Comparison of ENCODE assay signal across 29 mouse cellular contexts in genomic region chr17:28138013-28138412, GRCm38 (mm10). TPM values are rescaled to one million over a fixed set of nuclear protein-coding genes. Genes with fewer than 3 reads are reported as not detected.
DNase-seq lines count a peak whose midpoint lies in the region; ATAC-seq and TF ChIP-seq lines count a peak whose summit lies in the region.
"Had no signal": no experiment of that assay in that cellular context is flagged by ENCODE, and none has a peak within 500 bp of the region (broad histone marks: within the 10 kb centered on the region; RNA-seq: fewer than 3 reads in every experiment).

No protein-coding gene starts in this region.

- H3K27ac ChIP-seq in ES-Bruce4 (ENCODE audit: insufficient read depth, low read length) = no peak overlapping the region
- H3K27ac ChIP-seq in kidney, embryonic 15.5 days = no peak overlapping the region
- H3K27ac ChIP-seq in intestine, postnatal 0 days (ENCODE audit: low read depth, low read length) = no peak overlapping the region
- H3K27ac ChIP-seq: embryonic facial prominence, embryonic 12.5 days; embryonic facial prominence, embryonic 15.5 days; forebrain, embryonic 13.5 days; heart, adult 2 months; heart, embryonic 10.5 days; heart, embryonic 13.5 days; hindbrain, embryonic 13.5 days; intestine, embryonic 15.5 days had no signal

- H3K9me3 ChIP-seq in E14TG2a.4 (ENCODE audit: low read length) = no peaks in the 10 kb centered on the region
- H3K9me3 ChIP-seq in ES-Bruce4 (replicated peaks; ENCODE audit: control insufficient read depth, insufficient read depth, low read length, poor library complexity, severe bottlenecking) = no peaks in the 10 kb centered on the region
- no peaks in the 10 kb centered on the region for H3K9me3 ChIP-seq in kidney, embryonic 15.5 days (replicated peaks)
- no peaks in the 10 kb centered on the region for H3K9me3 ChIP-seq in intestine, postnatal 0 days (ENCODE audit: control insufficient read depth)
- H3K9me3 ChIP-seq: embryonic facial prominence, embryonic 12.5 days; embryonic facial prominence, embryonic 15.5 days; forebrain, embryonic 13.5 days; heart, embryonic 10.5 days; heart, embryonic 13.5 days; hindbrain, embryonic 13.5 days; intestine, embryonic 15.5 days had no signal

- no peaks in the 10 kb centered on the region for H3K36me3 ChIP-seq in E14TG2a.4 (ENCODE audit: insufficient read depth, low read length)
- no peaks in the 10 kb centered on the region for H3K36me3 ChIP-seq in ES-Bruce4 (ENCODE audit: control insufficient read depth, insufficient read depth, low read length, poor library complexity, severe bottlenecking)
- no peaks in the 10 kb centered on the region for H3K36me3 ChIP-seq in kidney, embryonic 15.5 days
- H3K36me3 ChIP-seq in intestine, postnatal 0 days (ENCODE audit: control insufficient read depth, insufficient read depth) = no peaks in the 10 kb centered on the region
- H3K36me3 ChIP-seq: embryonic facial prominence, embryonic 12.5 days; embryonic facial prominence, embryonic 15.5 days; heart, embryonic 10.5 days; heart, embryonic 13.5 days; hindbrain, embryonic 13.5 days; intestine, embryonic 15.5 days had no signal

- TF ChIP-seq CTCF in E14TG2a.4 (conservative IDR thresholded peaks at IDR 0.05; ENCODE audit: low read length) = no peak
- no peak for TF ChIP-seq CTCF in ES-Bruce4 (IDR thresholded peaks at IDR 0.05; ENCODE audit: low read depth, low read length)
- TF ChIP-seq CTCF in intestine, postnatal 0 days (IDR thresholded peaks at IDR 0.05; ENCODE audit: low read depth) = no peak

- no peak overlapping the region for H3K9ac ChIP-seq in ES-Bruce4 (ENCODE audit: low read depth, poor library complexity, severe bottlenecking)
- H3K9ac ChIP-seq in kidney, embryonic 15.5 days = no peak overlapping the region
- H3K9ac ChIP-seq in intestine, postnatal 0 days (ENCODE audit: low read depth, low read length) = no peak overlapping the region
- H3K9ac ChIP-seq: embryonic facial prominence, embryonic 12.5 days; embryonic facial prominence, embryonic 15.5 days; forebrain, embryonic 13.5 days; heart, embryonic 13.5 days; hindbrain, embryonic 13.5 days; intestine, embryonic 15.5 days had no signal

- DNase-seq in R1 (ENCODE audit: low read depth, low spot score) = peak; percentile 73
- DNase-seq in ovary, postnatal 14 days (ENCODE audit: low spot score) = no peak
- DNase-seq: adrenal gland, postnatal 10 days; adrenal gland, postnatal 36 days; cerebellum, adult 18-20 months; cerebellum, adult 9-10 months; cerebellum, postnatal 14 days; gastrocnemius, postnatal 10 days; gastrocnemius, postnatal 36 days; heart, adult 2 months; heart, postnatal 14 days; heart, postnatal 4 days; kidney, adult 18-20 months had no signal

- WGBS in kidney, embryonic 15.5 days = 83% methylated on average over 8 of the region's 8 CpGs
- WGBS in intestine, postnatal 0 days = 85% methylated on average over 8 of the region's 8 CpGs

- H3K4me3 ChIP-seq in E14TG2a.4 (replicated peaks; ENCODE audit: low read length) = peak overlapping the region; percentile 35; the same call in 1 of the 2 replicates
- H3K4me3 ChIP-seq in ES-Bruce4 (ENCODE audit: low read depth, low read length) = no peak overlapping the region
- no peak overlapping the region for H3K4me3 ChIP-seq in kidney, embryonic 15.5 days (replicated peaks)
- no peak overlapping the region for H3K4me3 ChIP-seq in intestine, postnatal 0 days (ENCODE audit: low read depth, low read length)
- H3K4me3 ChIP-seq: embryonic facial prominence, embryonic 12.5 days; embryonic facial prominence, embryonic 15.5 days; forebrain, embryonic 13.5 days; heart, adult 2 months; heart, embryonic 10.5 days; heart, embryonic 13.5 days; hindbrain, embryonic 13.5 days; intestine, embryonic 15.5 days had no signal

- no peak for ATAC-seq in kidney, embryonic 15.5 days (replicated peaks; ENCODE audit: low FRiP score)
- ATAC-seq in intestine, postnatal 0 days = no peak
- ATAC-seq: activated CD4-positive, CD25-positive, alpha-beta regulatory T cell, adult 4 months; CD4-positive, CD25-positive, alpha-beta regulatory T cell, adult 4 months; forebrain, embryonic 13.5 days; forebrain, embryonic 16.5 days; hindbrain, embryonic 16.5 days; intestine, embryonic 15.5 days had no signal

- TF ChIP-seq POLR2A in ES-Bruce4 (IDR thresholded peaks at IDR 0.05; ENCODE audit: insufficient read depth, low read length) = no peak

- H3K27me3 ChIP-seq in E14TG2a.4 (ENCODE audit: insufficient read depth, low read length) (peaks cover 41% of the 10 kb centered on the region), ES-Bruce4 (ENCODE audit: control insufficient read depth, insufficient read depth, low read length, poor library complexity, severe bottlenecking) (no peaks in the 10 kb centered on the region)
- peaks cover 14% of the 10 kb centered on the region for H3K27me3 ChIP-seq in kidney, embryonic 15.5 days
- H3K27me3 ChIP-seq in intestine, postnatal 0 days (replicated peaks; ENCODE audit: control insufficient read depth, insufficient read depth, low read length) = peaks cover 36% of the 10 kb centered on the region

- H3K4me1 ChIP-seq in E14TG2a.4 (replicated peaks; ENCODE audit: low read depth, low read length) (peaks cover 70% of the 10 kb centered on the region), ES-Bruce4 (ENCODE audit: control insufficient read depth, insufficient read depth, low read length) (peaks cover 10% of the 10 kb centered on the region)
- H3K4me1 ChIP-seq in kidney, embryonic 15.5 days = peaks cover 53% of the 10 kb centered on the region
- no peaks in the 10 kb centered on the region; the same call in 1 of the 2 replicates for H3K4me1 ChIP-seq in intestine, postnatal 0 days (replicated peaks; ENCODE audit: control insufficient read depth, insufficient read depth, low read length)

- no peak overlapping the region for H3K4me2 ChIP-seq in kidney, embryonic 15.5 days
- no peak overlapping the region for H3K4me2 ChIP-seq in intestine, postnatal 0 days (replicated peaks; ENCODE audit: low read depth)
- H3K4me2 ChIP-seq: embryonic facial prominence, embryonic 12.5 days; embryonic facial prominence, embryonic 15.5 days; forebrain, embryonic 13.5 days; heart, embryonic 13.5 days; hindbrain, embryonic 13.5 days; intestine, embryonic 15.5 days had no signal

- peak; percentile 65; the same call in 1 of the 2 replicates for TF ChIP-seq EP300 in ES-Bruce4 (IDR thresholded peaks at IDR 0.05; ENCODE audit: insufficient read depth, low read depth, low read length)

RNA-seq across cellular contexts. Expression of gene Scube3, which starts 3.9 kb away (rescaled TPM):
- 17.9 and 18.0 TPM in 2 replicates for polyA plus RNA-seq in ES-Bruce4 (2011; ENCODE audit: insufficient read depth, insufficient read length, low read depth, missing spikeins)
- polyA plus RNA-seq in kidney, embryonic 15.5 days (2015; fragmentation: Nextera tagmentation; extraction: Ambion mirVana) = 17.7 and 19.2 TPM in 2 replicates
- 0.57 and 0.60 TPM in 2 replicates for polyA plus RNA-seq in intestine, postnatal 0 days (2015; fragmentation: Nextera tagmentation; extraction: Ambion mirVana)
- polyA plus RNA-seq: activated CD4-positive, CD25-positive, alpha-beta regulatory T cell, adult 4 months; CD4-positive, CD25-positive, alpha-beta regulatory T cell, adult 4 months had no signal

RNA-seq across cellular contexts. Expression of gene Zfp523, which starts 38.9 kb away (rescaled TPM):
- polyA plus RNA-seq in ES-Bruce4 (2011; ENCODE audit: insufficient read depth, insufficient read length, low read depth, missing spikeins) = 16.6 and 19.5 TPM in 2 replicates
- 36.3 and 40.1 TPM in 2 replicates for polyA plus RNA-seq in kidney, embryonic 15.5 days (2015; fragmentation: Nextera tagmentation; extraction: Ambion mirVana)
- polyA plus RNA-seq in intestine, postnatal 0 days (2015; fragmentation: Nextera tagmentation; extraction: Ambion mirVana) = 10.6 and 11.6 TPM in 2 replicates

RNA-seq across cellular contexts. Expression of gene Tcp11, which starts 57.6 kb away (rescaled TPM):
- 11.6 and 18.9 TPM in 2 replicates for polyA plus RNA-seq in ES-Bruce4 (2011; ENCODE audit: insufficient read depth, insufficient read length, low read depth, missing spikeins)
- polyA plus RNA-seq in kidney, embryonic 15.5 days (2015; fragmentation: Nextera tagmentation; extraction: Ambion mirVana) = 5.8 and 6.1 TPM in 2 replicates
- polyA plus RNA-seq in intestine, postnatal 0 days (2015; fragmentation: Nextera tagmentation; extraction: Ambion mirVana) = 1.6 and 1.7 TPM in 2 replicates
- polyA plus RNA-seq: C2C12 had no signal

Comparison
In these comparisons a context has a peak if more than half of its experiments do, and no peak if none do; other contexts are left out.
1. RNA of gene Scube3, which starts 3.9 kb away (polyA plus RNA-seq): 17.9 to 18.0 TPM in ES-Bruce4 and 17.7 to 19.2 TPM in kidney, embryonic 15.5 days; 0.57 to 0.60 TPM in intestine, postnatal 0 days; every median in the first group is over 10 times any median in the second.